Mouse (Mus musculus) cerebellum, adult 2 months (tissue): ENCODE data around the gene Olfr1099.

Experiments
- CTCF ChIP-seq: fragments of 200-500 bp; IDR thresholded peaks from 2 replicates; pipeline ENCODE4 v1.5.1; 2011; ENCODE audit warnings: low read depth, mild to moderate bottlenecking, control low read depth, low read length, moderate library complexity, borderline replicate concordance; ENCODE audit not compliant: insufficient read depth
- POLR2A ChIP-seq: fragments of 200-500 bp; IDR thresholded peaks from 2 replicates; pipeline ENCODE4 v1.6.1; 2011; ENCODE audit warnings: low read length, control low read depth, borderline replicate concordance; ENCODE audit not compliant: insufficient read depth

DNA sequence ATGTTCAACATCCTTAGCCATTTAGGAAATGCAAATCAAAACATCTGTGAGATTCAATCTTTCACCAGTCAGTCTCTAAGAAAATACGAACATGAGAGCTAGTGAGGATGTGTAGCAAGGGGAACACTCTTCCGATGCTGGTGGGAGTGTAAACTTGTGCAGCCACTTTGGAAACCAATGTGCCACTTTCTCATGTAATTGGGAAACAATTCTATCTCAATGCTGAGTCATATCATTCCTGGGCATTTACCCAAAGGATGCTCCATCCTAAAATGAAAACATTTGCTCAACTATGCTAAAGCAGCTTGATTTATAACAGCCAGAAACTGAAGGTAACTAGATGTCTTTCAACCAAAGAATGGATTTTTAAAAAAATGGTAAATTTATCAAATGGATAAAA lies 54.8 kb downstream of the Olfr1099 start:
- TF ChIP-seq CTCF (no peak), POLR2A (no peak)
